Mouse (Mus musculus): ENCODE measurements around the gene Mex3a. TPM values are rescaled to one million over a fixed set of nuclear protein-coding genes. Genes with fewer than 3 reads are reported as not detected.

Gene Mex3a
- polyA plus RNA-seq, 1 experiment from 2014 or later, result 11.2 TPM

DNA sequence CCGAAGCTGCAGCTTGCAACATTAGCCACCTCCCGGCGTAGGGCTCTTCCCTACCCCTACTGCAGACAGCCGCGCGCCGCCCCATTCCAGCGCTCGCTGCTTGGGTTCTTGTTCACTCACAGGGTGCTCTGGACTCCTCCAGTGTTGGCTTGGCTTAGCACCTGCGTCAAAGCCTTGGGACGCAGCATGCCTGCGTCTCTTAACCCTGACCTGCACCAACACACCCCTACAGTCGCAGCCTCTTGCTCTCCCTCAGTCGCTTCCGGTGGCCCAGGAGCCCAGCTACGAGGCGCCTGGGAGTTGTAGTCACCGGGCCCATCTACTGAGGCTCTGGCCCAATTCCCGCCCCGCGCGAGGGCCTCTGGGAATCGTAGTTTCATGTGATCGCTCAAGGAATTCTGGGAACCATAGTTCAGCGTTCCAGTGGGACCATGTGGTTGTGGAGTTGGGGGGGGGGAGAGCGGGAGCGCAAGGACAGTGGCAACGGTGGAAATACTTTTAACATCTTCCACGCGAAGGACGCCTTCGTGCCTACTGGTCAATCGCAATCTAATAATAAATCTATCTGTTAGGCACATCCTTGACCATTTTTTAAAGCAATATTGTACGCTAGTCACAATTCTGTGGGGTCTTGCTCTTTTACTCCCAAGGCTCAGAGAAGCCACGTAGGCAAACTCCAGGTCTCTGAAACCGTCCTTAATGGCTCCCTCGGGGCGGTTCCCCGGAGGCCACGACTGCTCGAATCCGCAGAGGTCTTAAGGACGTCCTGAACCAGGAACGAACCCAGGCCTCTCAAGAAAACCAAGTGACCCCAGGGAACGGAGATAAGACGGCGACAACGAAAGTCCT, 20.7 kb downstream of the Mex3a start, which contains the start of gene Lamtor2:
TSS of gene Lamtor2 (minus strand) at position 399 of the 849 bp plus-strand sequence.
- Histone ChIP-seq H3K27me3 (replicated peaks) (no peaks in the 10 kb centered on the region), H3K9me3 (no peaks in the 10 kb centered on the region), H3K27ac (peak within 1 kb of the TSS; percentile 94), H3K4me1 (replicated peaks) (peaks cover 22% of the 10 kb centered on the region; the same call in 1 of the 2 replicates), H3K9ac (peak within 1 kb of the TSS; percentile 93), H3K4me3 (replicated peaks) (peak within 1 kb of the TSS; percentile 85), H3K36me3 (peaks cover 14% of the 10 kb centered on the region; the same call in 1 of the 2 replicates), H3K4me2 (replicated peaks) (peak within 1 kb of the TSS; percentile 85)
- WGBS, result under 1% methylated on average over 48 of the region's 48 CpGs
- peak; percentile 88 for ATAC-seq

GRCm38 (mm10) chr3:88553525-88553879, 21.3 kb downstream of the Mex3a start, which contains the start of gene Ubqln4:
TSS of gene Ubqln4 (plus strand) at chr3:88553758.
- peaks cover 14% of the 10 kb centered on the region; the same call in 1 of the 2 replicates for H3K36me3 ChIP-seq
- 1% methylated on average over 31 of the region's 37 CpGs for WGBS
- peaks cover 20% of the 10 kb centered on the region; the same call in 1 of the 2 replicates for H3K4me1 ChIP-seq (replicated peaks)
- peak; percentile 91 for ATAC-seq
- H3K4me2 ChIP-seq (replicated peaks), result peak within 1 kb of the TSS; percentile 85
- H3K4me3 ChIP-seq (replicated peaks), result peak within 1 kb of the TSS; percentile 85
- H3K9me3 ChIP-seq, result no peaks in the 10 kb centered on the region
- peak within 1 kb of the TSS; percentile 93 for H3K9ac ChIP-seq
- H3K27ac ChIP-seq, result peak within 1 kb of the TSS; percentile 94
- H3K27me3 ChIP-seq (replicated peaks), result no peaks in the 10 kb centered on the region

GRCm38 (mm10) chr3:88553880-88554586, 21.8 kb downstream of the Mex3a start:
- WGBS, result under 1% methylated on average over 40 of the region's 41 CpGs
- Histone ChIP-seq H3K9ac (peak overlapping the region; percentile 93), H3K4me2 (replicated peaks) (peak overlapping the region; percentile 85), H3K27ac (peak overlapping the region; percentile 94), H3K4me1 (replicated peaks) (peaks cover 18% of the 10 kb centered on the region; the same call in 1 of the 2 replicates), H3K4me3 (replicated peaks) (peak overlapping the region; percentile 85), H3K36me3 (peaks cover 14% of the 10 kb centered on the region; the same call in 1 of the 2 replicates), H3K9me3 (no peaks in the 10 kb centered on the region), H3K27me3 (replicated peaks) (no peaks in the 10 kb centered on the region)
- ATAC-seq, result peak; percentile 45

DNA sequence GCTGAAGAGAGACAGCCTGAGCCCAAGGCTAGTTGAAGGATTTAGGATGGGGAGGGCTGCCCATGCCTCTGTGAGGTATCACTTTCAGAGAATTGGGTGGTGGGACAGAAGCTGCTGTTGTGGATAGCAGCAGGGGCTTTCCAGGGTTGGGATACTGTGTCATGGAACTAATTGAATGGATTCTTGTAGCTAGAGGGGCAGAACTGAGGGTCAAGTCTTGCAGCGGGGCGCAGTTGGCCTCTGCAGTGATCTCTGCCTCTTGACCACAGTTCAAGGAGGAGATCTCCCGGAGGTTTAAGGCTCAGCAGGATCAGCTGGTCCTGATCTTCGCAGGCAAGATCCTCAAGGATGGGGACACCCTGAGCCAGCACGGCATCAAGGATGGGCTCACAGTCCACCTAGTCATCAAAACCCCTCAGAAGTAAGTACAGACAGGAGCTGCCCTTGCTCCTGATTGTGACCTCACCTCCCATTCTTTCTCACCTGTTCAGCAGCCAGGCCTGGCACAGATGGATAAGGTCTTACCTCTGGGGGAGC, 22.9 kb downstream of the Mex3a start:
- Histone ChIP-seq H3K4me1 (replicated peaks) (peaks cover 18% of the 10 kb centered on the region; the same call in 1 of the 2 replicates), H3K27ac (no peak overlapping the region), H3K9ac (no peak overlapping the region), H3K36me3 (peaks cover 20% of the 10 kb centered on the region; the same call in 1 of the 2 replicates), H3K4me2 (replicated peaks) (no peak overlapping the region), H3K4me3 (replicated peaks) (peak overlapping the region; percentile 85), H3K9me3 (no peaks in the 10 kb centered on the region), H3K27me3 (replicated peaks) (no peaks in the 10 kb centered on the region)
- 88% methylated on average over 5 of the region's 5 CpGs for WGBS
- no peak for ATAC-seq

DNA sequence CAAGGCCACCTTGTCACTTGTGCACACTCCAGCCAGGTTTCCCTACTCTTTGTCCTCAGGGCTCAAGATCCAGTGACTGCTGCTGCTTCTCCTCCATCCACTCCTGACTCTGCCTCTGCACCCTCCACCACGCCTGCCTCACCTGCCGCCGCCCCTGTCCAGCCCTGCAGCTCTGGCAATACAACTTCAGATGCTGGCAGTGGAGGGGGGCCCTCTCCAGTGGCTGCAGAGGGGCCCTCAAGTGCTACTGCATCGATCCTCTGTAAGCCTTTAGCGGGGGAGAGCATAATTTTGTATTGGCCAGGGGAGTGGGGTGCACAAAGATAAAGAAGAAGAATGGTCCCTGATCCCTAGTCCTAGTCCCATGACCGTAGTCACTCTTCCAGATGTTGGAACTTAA, 23.5 kb downstream of the Mex3a start:
- Histone ChIP-seq H3K4me3 (replicated peaks) (no peak overlapping the region), H3K4me2 (replicated peaks) (no peak overlapping the region), H3K9me3 (no peaks in the 10 kb centered on the region), H3K36me3 (peaks cover 20% of the 10 kb centered on the region; the same call in 1 of the 2 replicates), H3K4me1 (replicated peaks) (peaks cover 18% of the 10 kb centered on the region; the same call in 1 of the 2 replicates), H3K9ac (no peak overlapping the region), H3K27ac (no peak overlapping the region), H3K27me3 (replicated peaks) (no peaks in the 10 kb centered on the region)
- 97% methylated on average over 6 of the region's 6 CpGs for WGBS
- ATAC-seq, result no peak

DNA sequence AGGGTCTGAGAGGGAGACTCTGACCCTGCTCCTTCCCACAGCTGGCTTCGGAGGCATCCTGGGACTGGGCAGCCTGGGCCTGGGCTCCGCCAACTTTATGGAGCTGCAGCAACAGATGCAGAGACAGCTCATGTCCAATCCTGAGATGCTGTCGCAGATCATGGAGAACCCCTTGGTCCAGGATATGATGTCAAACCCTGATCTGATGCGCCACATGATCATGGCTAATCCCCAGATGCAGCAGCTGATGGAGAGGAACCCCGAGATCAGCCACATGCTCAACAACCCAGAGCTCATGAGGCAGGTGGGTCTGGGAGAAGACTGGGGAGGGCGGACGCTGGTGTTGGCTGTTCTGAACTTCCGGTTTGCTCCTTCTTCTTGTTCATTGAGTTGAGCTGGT, 24.4 kb downstream of the Mex3a start:
- Histone ChIP-seq H3K4me1 (replicated peaks) (peaks cover 15% of the 10 kb centered on the region; the same call in 1 of the 2 replicates), H3K4me3 (replicated peaks) (no peak overlapping the region), H3K27ac (no peak overlapping the region), H3K4me2 (replicated peaks) (no peak overlapping the region), H3K27me3 (replicated peaks) (no peaks in the 10 kb centered on the region), H3K9me3 (no peaks in the 10 kb centered on the region), H3K36me3 (peaks cover 25% of the 10 kb centered on the region), H3K9ac (no peak overlapping the region)
- no peak for ATAC-seq
- 94% methylated on average over 8 of the region's 8 CpGs for WGBS

DNA sequence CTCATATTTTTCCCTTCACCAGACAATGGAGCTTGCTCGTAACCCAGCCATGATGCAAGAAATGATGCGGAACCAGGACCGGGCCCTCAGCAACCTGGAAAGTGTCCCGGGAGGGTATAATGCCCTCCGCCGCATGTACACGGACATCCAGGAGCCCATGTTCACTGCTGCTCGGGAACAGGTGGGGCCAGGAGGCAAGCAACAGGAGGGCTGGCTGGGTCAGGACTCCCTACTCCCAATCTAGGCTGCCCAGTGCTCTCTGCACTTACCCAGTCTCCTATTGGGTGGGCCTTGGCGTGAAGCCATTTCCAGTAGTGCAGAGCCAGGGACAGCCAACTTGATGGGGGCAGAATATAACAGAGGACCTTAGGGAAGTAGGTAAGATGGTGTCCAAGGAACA, 27.4 kb downstream of the Mex3a start:
- peaks cover 49% of the 10 kb centered on the region for H3K36me3 ChIP-seq
- WGBS, result 95% methylated on average over 9 of the region's 9 CpGs
- peaks cover 9% of the 10 kb centered on the region; the same call in 1 of the 2 replicates for H3K4me1 ChIP-seq (replicated peaks)
- H3K9me3 ChIP-seq, result no peaks in the 10 kb centered on the region
- H3K4me2 ChIP-seq (replicated peaks), result no peak overlapping the region
- ATAC-seq, result no peak
- no peak overlapping the region for H3K4me3 ChIP-seq (replicated peaks)
- no peak overlapping the region for H3K9ac ChIP-seq
- H3K27ac ChIP-seq, result no peak overlapping the region
- no peaks in the 10 kb centered on the region for H3K27me3 ChIP-seq (replicated peaks)

DNA sequence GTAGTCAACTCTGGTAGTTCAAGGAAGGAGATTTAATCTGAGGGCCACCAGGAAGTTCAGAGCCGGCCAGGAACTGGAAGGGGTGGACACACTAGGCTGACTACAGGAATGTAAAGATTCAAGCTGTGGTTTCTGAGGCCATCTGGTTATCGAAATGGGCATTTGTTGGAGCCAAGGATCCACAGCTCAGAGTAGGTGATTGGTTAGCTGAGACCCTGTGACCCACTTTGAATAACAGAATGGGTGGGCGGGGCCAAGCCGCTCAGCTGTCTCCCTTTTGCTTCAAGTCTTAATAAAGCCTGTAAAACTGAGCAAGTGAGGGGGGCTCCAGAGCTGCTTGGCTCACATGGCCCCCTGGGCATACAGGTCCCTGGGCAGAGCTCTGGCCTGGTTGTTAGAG, 29.8 kb downstream of the Mex3a start:
- no peaks in the 10 kb centered on the region for H3K9me3 ChIP-seq
- H3K4me1 ChIP-seq (replicated peaks), result no peaks in the 10 kb centered on the region
- H3K27me3 ChIP-seq (replicated peaks), result no peaks in the 10 kb centered on the region
- H3K4me2 ChIP-seq (replicated peaks), result no peak overlapping the region
- H3K36me3 ChIP-seq, result peaks cover 55% of the 10 kb centered on the region
- no peak overlapping the region for H3K9ac ChIP-seq
- WGBS, result 74% methylated on average over 4 of the region's 4 CpGs
- ATAC-seq, result no peak
- no peak overlapping the region for H3K27ac ChIP-seq
- no peak overlapping the region for H3K4me3 ChIP-seq (replicated peaks)

DNA sequence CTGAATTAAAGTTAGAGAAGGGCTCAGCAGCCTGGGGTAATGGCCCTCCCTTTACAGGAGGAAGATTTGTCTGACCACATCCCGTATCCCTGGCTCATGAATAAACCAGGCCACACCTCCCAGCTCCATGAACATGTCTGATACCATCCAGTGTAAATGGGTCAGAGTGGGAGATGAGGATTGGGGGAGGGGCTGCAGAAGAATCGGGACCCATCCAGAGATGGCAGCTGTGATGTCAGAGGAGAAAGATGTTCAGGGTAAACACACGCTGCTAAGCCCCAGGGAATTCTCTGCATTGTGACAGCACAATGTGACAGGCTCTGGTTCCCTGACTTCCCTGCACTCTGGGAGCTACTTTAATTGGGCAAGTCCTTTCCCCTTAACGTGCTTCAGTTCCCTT, 31.2 kb downstream of the Mex3a start:
- ATAC-seq, result no peak
- no peak overlapping the region for H3K9ac ChIP-seq
- H3K27me3 ChIP-seq (replicated peaks), result no peaks in the 10 kb centered on the region
- H3K4me3 ChIP-seq (replicated peaks), result no peak overlapping the region
- H3K4me1 ChIP-seq (replicated peaks), result no peaks in the 10 kb centered on the region
- peaks cover 64% of the 10 kb centered on the region for H3K36me3 ChIP-seq
- no peak overlapping the region for H3K27ac ChIP-seq
- no peaks in the 10 kb centered on the region for H3K9me3 ChIP-seq
- no peak overlapping the region for H3K4me2 ChIP-seq (replicated peaks)
- WGBS, result 75% methylated on average over 4 of the region's 4 CpGs

- Histone ChIP-seq H3K4me1 (replicated peaks) (no peaks in the 10 kb centered on the region), H3K9me3 (no peaks in the 10 kb centered on the region), H3K9ac (no peak overlapping the region), H3K27ac (no peak overlapping the region), H3K4me3 (replicated peaks) (no peak overlapping the region), H3K27me3 (replicated peaks) (no peaks in the 10 kb centered on the region), H3K36me3 (peaks cover 68% of the 10 kb centered on the region), H3K4me2 (replicated peaks) (no peak overlapping the region)
- no peak for ATAC-seq
- 78% methylated on average over 7 of the region's 7 CpGs for WGBS
Observed at GRCm38 (mm10) chr3:88563966-88564365, 31.8 kb downstream of the Mex3a start.

GRCm38 (mm10) chr3:88566116-88566515, 33.9 kb downstream of the Mex3a start:
- H3K4me3 ChIP-seq (replicated peaks), result no peak overlapping the region
- H3K4me2 ChIP-seq (replicated peaks), result no peak overlapping the region
- H3K27me3 ChIP-seq (replicated peaks), result no peaks in the 10 kb centered on the region
- 84% methylated on average over 3 of the region's 3 CpGs for WGBS
- no peaks in the 10 kb centered on the region for H3K4me1 ChIP-seq (replicated peaks)
- no peak overlapping the region for H3K9ac ChIP-seq
- no peaks in the 10 kb centered on the region for H3K9me3 ChIP-seq
- no peak for ATAC-seq
- peak overlapping the region; percentile 69; the same call in 1 of the 2 replicates for H3K27ac ChIP-seq
- H3K36me3 ChIP-seq, result peaks cover 62% of the 10 kb centered on the region

DNA sequence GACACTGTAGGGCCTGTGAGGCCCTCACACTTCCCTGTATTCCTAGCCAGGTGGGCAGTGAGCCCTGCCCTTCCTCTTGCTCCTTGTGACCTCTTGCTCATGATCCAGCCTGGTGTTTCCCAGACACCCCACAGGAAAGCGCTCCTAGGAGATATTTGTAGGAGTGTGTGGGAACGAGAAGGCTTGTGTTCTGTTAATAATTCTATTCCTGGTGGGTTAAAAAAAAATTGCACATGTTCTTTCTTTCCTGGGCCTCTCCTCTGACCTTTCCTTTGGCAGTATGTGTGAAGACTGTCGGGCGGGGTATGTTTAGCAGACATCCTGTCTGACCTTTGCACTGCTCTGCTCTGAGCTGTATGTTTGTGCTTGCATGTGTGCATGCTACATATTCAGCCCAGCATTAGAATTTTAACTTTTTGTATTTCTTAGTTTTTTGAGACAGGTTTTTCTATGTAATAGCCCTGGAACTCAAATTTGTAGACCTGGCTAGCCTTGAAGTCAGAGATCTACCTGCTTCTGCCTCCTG, 34.4 kb downstream of the Mex3a start:
- H3K36me3 ChIP-seq, result peaks cover 60% of the 10 kb centered on the region
- no peaks in the 10 kb centered on the region for H3K27me3 ChIP-seq (replicated peaks)
- H3K27ac ChIP-seq, result peak overlapping the region; percentile 69; the same call in 1 of the 2 replicates
- H3K4me1 ChIP-seq (replicated peaks), result no peaks in the 10 kb centered on the region
- 62% methylated on average over 4 of the region's 4 CpGs for WGBS
- H3K9ac ChIP-seq, result no peak overlapping the region
- no peak overlapping the region for H3K4me3 ChIP-seq (replicated peaks)
- no peaks in the 10 kb centered on the region for H3K9me3 ChIP-seq
- peak; percentile 73 for ATAC-seq
- no peak overlapping the region for H3K4me2 ChIP-seq (replicated peaks)
